Mouse (Mus musculus) intestine, postnatal 0 days (tissue): Measurements from ENCODE around the gene Fam49a. TPM values are rescaled to one million over a fixed set of nuclear protein-coding genes. Genes with fewer than 3 reads are reported as not detected.

Experiments
- ATAC-seq: fragments of 200-750 bp; cut with Nextera tagmentation; 2 replicates; pipeline ENCODE4 v1.8.0; 2017; ENCODE audit warnings: mild to moderate bottlenecking, moderate TSS enrichment, moderate library complexity
- H3K27ac ChIP-seq: fragments of 300-500 bp; sonication (generic); 2 replicates; pipeline ENCODE4 v1.5.1; 2014; ENCODE audit warnings: mild to moderate bottlenecking, low read depth, low read length, moderate library complexity
- H3K27me3 ChIP-seq: fragments of 300-500 bp; sonication (generic); replicated peaks from 2 replicates; pipeline ENCODE4 v1.6.1; 2014; ENCODE audit warnings: low read length, mixed read lengths; ENCODE audit not compliant: control insufficient read depth, insufficient read depth
- H3K36me3 ChIP-seq: fragments of 300-500 bp; sonication (generic); 2 replicates; pipeline ENCODE4 v1.6.1; 2014; ENCODE audit warnings: mild to moderate bottlenecking, moderate library complexity; ENCODE audit not compliant: control insufficient read depth, insufficient read depth
- H3K4me1 ChIP-seq: fragments of 300-500 bp; sonication (generic); replicated peaks from 2 replicates; pipeline ENCODE4 v1.6.1; 2014; ENCODE audit warnings: antibody characterized with exemption, low read length, mixed read lengths; ENCODE audit not compliant: control insufficient read depth, insufficient read depth
- H3K4me2 ChIP-seq: fragments of 300-500 bp; sonication (generic); replicated peaks from 2 replicates; pipeline ENCODE4 v1.6.1; 2014; ENCODE audit warnings: low read depth, mild to moderate bottlenecking, moderate library complexity
- H3K4me3 ChIP-seq: fragments of 300-500 bp; sonication (generic); 2 replicates; pipeline ENCODE4 v1.5.1; 2014; ENCODE audit warnings: low read depth, low read length
- H3K9ac ChIP-seq: fragments of 300-500 bp; sonication (generic); 2 replicates; pipeline ENCODE4 v1.6.1; 2014; ENCODE audit warnings: mild to moderate bottlenecking, low read depth, low read length
- H3K9me3 ChIP-seq: fragments of 300-500 bp; sonication (generic); 2 replicates; pipeline ENCODE4 v1.6.1; 2016; ENCODE audit warnings: mixed run types; ENCODE audit not compliant: control insufficient read depth
- CTCF ChIP-seq: sonication (generic); IDR thresholded peaks from 2 replicates; pipeline ENCODE4 v1.5.1; 2016; ENCODE audit warnings: low read depth, mild to moderate bottlenecking, control low read depth, antibody characterized with exemption, moderate library complexity
- WGBS: fragments of 180-500 bp; shearing (Covaris S2); extraction: QIAGEN DNeasy Blood & Tissue Kit; methylation state at CpG from one replicate; pipeline ENCODE4 v1.1.7; 2014; 5-methylcytosine and 5-hydroxymethylcytosine counted together
- polyA plus RNA-seq: library from polyadenylated mRNA; unstranded; fragments of >200 nt; fragmentation: Nextera tagmentation; extraction: Ambion mirVana; gene quantifications from 2 replicates; pipeline ENCODE4 v1.2.1, GENCODE M21; 2015

The Fam49a gene
- polyA plus RNA-seq, 1 experiment from 2014 or later, result 4.2 TPM

DNA sequence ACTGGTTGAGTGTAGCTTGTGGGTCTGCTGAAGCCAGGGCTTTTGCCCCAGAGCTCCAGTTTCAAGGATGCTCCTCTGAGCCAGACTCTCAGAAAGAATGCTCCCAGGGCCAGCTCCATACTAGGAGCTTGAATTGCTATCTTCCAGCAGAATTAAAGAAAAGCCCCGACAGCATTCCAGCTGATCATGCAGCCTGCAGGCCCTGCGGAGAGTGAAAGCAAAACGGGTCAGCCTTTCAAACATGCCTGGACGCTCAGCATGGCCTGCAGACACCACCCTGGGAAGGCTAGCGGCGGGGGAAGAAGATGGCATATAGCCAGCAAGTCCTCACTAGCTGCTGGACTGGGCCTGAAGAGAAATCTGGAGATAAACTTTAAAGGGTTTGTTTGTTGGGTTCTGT is 55.0 kb downstream of the Fam49a start:
- Histone ChIP-seq H3K4me1 (no peaks in the 10 kb centered on the region), H3K9ac (no peak overlapping the region), H3K36me3 (no peaks in the 10 kb centered on the region), H3K4me2 (no peak overlapping the region), H3K9me3 (no peaks in the 10 kb centered on the region), H3K4me3 (no peak overlapping the region), H3K27ac (no peak overlapping the region; the same call in 1 of the 2 replicates), H3K27me3 (no peaks in the 10 kb centered on the region)
- 49% methylated on average over 6 of the region's 6 CpGs for WGBS
- no peak for TF ChIP-seq CTCF
- ATAC-seq, result no peak

- WGBS, result 83% methylated on average over 7 of the region's 7 CpGs
- Histone ChIP-seq H3K4me3 (no peak overlapping the region), H3K27me3 (no peaks in the 10 kb centered on the region), H3K9me3 (no peaks in the 10 kb centered on the region), H3K36me3 (no peaks in the 10 kb centered on the region), H3K4me1 (no peaks in the 10 kb centered on the region), H3K4me2 (no peak overlapping the region), H3K27ac (no peak overlapping the region), H3K9ac (no peak overlapping the region)
- no peak for ATAC-seq
- no peak for TF ChIP-seq CTCF
Measured at GRCm38 (mm10) chr12:12317606-12318005, 55.7 kb downstream of the Fam49a start.

GRCm38 (mm10) chr12:12318140-12318734 is 56.3 kb downstream of the Fam49a start:
- H3K4me3 ChIP-seq, result no peak overlapping the region
- no peak for ATAC-seq
- 5% methylated on average over 6 of the region's 6 CpGs for WGBS
- no peak overlapping the region for H3K4me2 ChIP-seq
- no peaks in the 10 kb centered on the region for H3K36me3 ChIP-seq
- TF ChIP-seq CTCF, result peak; percentile 88
- H3K4me1 ChIP-seq, result no peaks in the 10 kb centered on the region
- H3K27me3 ChIP-seq, result no peaks in the 10 kb centered on the region
- no peaks in the 10 kb centered on the region for H3K9me3 ChIP-seq
- H3K27ac ChIP-seq, result no peak overlapping the region
- no peak overlapping the region for H3K9ac ChIP-seq

DNA sequence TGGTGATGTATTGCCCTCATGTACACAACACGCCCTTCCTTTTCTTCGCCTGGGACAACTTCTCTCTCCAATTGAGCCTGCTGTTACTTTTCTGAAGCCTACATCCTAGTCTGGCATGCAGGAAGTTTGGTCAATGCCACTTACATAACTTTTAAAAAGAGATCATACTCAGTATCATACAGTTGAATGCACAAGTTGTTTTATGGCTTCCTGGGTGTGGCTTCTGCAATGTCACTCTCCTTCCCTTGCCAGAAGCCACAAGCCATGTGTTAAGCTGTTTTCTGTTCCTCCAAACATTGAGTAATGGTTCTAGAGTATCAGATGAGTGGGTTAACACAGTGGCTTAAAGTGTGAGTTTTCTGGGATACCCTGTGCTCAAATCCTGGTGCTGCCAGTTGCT is 58.8 kb downstream of the Fam49a start:
- Histone ChIP-seq H3K4me3 (no peak overlapping the region), H3K36me3 (no peaks in the 10 kb centered on the region), H3K27me3 (no peaks in the 10 kb centered on the region), H3K4me2 (no peak overlapping the region), H3K4me1 (no peaks in the 10 kb centered on the region), H3K27ac (no peak overlapping the region), H3K9ac (no peak overlapping the region), H3K9me3 (no peaks in the 10 kb centered on the region)
- ATAC-seq, result no peak
- no peak for TF ChIP-seq CTCF
- 52% methylated on average over 2 of the region's 2 CpGs for WGBS

DNA sequence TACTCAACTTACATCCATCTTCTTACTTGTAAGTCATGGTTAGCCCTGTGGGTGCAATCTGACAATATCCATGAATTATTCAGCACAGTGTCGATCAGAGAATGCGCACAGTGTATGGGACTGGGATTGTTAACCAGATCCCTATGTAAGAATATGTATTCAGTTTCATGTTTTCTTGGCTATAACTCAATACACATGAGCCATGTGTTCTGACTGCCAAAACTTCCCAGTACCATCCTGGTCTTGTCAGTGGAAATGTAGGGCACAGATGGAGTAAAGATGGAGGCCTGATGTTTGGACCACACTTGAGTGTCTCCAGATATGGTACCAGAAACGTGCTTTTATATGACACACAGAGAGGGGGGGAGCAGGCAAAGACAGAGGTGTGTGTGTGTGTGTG is 59.2 kb downstream of the Fam49a start:
- Histone ChIP-seq H3K9ac (no peak overlapping the region), H3K36me3 (no peaks in the 10 kb centered on the region), H3K4me2 (no peak overlapping the region), H3K9me3 (no peaks in the 10 kb centered on the region), H3K27me3 (no peaks in the 10 kb centered on the region), H3K27ac (no peak overlapping the region), H3K4me3 (no peak overlapping the region), H3K4me1 (no peaks in the 10 kb centered on the region)
- no peak for TF ChIP-seq CTCF
- 80% methylated on average over 3 of the region's 3 CpGs for WGBS
- no peak for ATAC-seq

DNA sequence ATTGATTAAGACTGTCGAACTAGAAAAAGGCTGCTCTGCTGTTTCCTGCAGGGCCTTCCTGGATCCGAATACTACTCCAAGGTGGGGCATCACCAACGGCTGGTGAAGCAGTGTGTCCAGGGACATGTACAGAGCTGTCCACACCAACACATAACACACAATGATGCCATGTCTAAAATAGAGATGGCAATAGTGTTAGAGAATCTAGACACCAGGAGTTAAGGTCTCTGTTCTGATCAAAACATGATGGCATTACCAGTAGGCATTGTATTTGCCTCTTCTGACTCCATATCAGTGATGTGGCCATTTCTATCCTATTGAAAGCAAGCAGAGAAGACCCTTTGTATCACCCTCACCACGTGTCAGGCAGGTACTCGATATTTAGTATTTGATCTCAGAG is 61.1 kb downstream of the Fam49a start:
- Histone ChIP-seq H3K9ac (no peak overlapping the region), H3K4me2 (no peak overlapping the region), H3K36me3 (no peaks in the 10 kb centered on the region), H3K9me3 (no peaks in the 10 kb centered on the region), H3K4me3 (no peak overlapping the region), H3K4me1 (no peaks in the 10 kb centered on the region), H3K27ac (no peak overlapping the region), H3K27me3 (no peaks in the 10 kb centered on the region)
- ATAC-seq, result no peak
- no peak for TF ChIP-seq CTCF
- 83% methylated on average over 5 of the region's 5 CpGs for WGBS
